Mouse (Mus musculus) intestine, postnatal 0 days (tissue): ENCODE measurements around the gene Nudt2. TPM values are rescaled to one million over a fixed set of nuclear protein-coding genes. Genes with fewer than 3 reads are reported as not detected.

Experiments used
- ATAC-seq: fragments of 200-750 bp; cut with Nextera tagmentation; 2 replicates; pipeline ENCODE4 v1.8.0; 2017; ENCODE audit warnings: mild to moderate bottlenecking, moderate TSS enrichment, moderate library complexity
- H3K27ac ChIP-seq: fragments of 300-500 bp; sonication (generic); 2 replicates; pipeline ENCODE4 v1.5.1; 2014; ENCODE audit warnings: mild to moderate bottlenecking, low read depth, low read length, moderate library complexity
- H3K27me3 ChIP-seq: fragments of 300-500 bp; sonication (generic); replicated peaks from 2 replicates; pipeline ENCODE4 v1.6.1; 2014; ENCODE audit warnings: low read length, mixed read lengths; ENCODE audit not compliant: control insufficient read depth, insufficient read depth
- H3K36me3 ChIP-seq: fragments of 300-500 bp; sonication (generic); 2 replicates; pipeline ENCODE4 v1.6.1; 2014; ENCODE audit warnings: mild to moderate bottlenecking, moderate library complexity; ENCODE audit not compliant: control insufficient read depth, insufficient read depth
- H3K4me1 ChIP-seq: fragments of 300-500 bp; sonication (generic); replicated peaks from 2 replicates; pipeline ENCODE4 v1.6.1; 2014; ENCODE audit warnings: antibody characterized with exemption, low read length, mixed read lengths; ENCODE audit not compliant: control insufficient read depth, insufficient read depth
- H3K4me2 ChIP-seq: fragments of 300-500 bp; sonication (generic); replicated peaks from 2 replicates; pipeline ENCODE4 v1.6.1; 2014; ENCODE audit warnings: low read depth, mild to moderate bottlenecking, moderate library complexity
- H3K4me3 ChIP-seq: fragments of 300-500 bp; sonication (generic); 2 replicates; pipeline ENCODE4 v1.5.1; 2014; ENCODE audit warnings: low read depth, low read length
- H3K9ac ChIP-seq: fragments of 300-500 bp; sonication (generic); 2 replicates; pipeline ENCODE4 v1.6.1; 2014; ENCODE audit warnings: mild to moderate bottlenecking, low read depth, low read length
- H3K9me3 ChIP-seq: fragments of 300-500 bp; sonication (generic); 2 replicates; pipeline ENCODE4 v1.6.1; 2016; ENCODE audit warnings: mixed run types; ENCODE audit not compliant: control insufficient read depth
- CTCF ChIP-seq: sonication (generic); IDR thresholded peaks from 2 replicates; pipeline ENCODE4 v1.5.1; 2016; ENCODE audit warnings: low read depth, mild to moderate bottlenecking, control low read depth, antibody characterized with exemption, moderate library complexity
- WGBS: fragments of 180-500 bp; shearing (Covaris S2); extraction: QIAGEN DNeasy Blood & Tissue Kit; methylation state at CpG from one replicate; pipeline ENCODE4 v1.1.7; 2014; 5-methylcytosine and 5-hydroxymethylcytosine counted together
- polyA plus RNA-seq: library from polyadenylated mRNA; unstranded; fragments of >200 nt; fragmentation: Nextera tagmentation; extraction: Ambion mirVana; gene quantifications from 2 replicates; pipeline ENCODE4 v1.2.1, GENCODE M21; 2015

Gene Nudt2
- polyA plus RNA-seq, 1 experiment from 2014 or later: 34.9 TPM

DNA sequence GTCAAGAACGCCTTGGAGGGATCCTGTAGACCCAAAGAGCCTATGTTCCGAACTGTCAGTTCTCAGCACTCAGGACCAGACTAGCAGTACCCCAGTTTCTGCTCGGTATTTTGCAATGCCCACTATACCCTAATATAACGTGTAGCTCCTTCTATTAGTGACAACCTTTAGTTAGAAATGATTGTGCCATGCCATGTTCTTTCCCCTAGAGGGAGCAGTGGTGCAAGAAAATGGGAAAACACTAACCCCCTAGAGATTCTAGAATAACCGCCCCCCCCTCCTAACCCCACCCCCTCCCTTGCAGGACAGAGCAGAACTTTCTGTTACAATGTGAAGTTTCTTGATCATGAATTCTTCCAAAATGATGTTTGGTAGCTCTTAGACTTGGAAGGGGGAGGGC, 39.4 kb downstream of the Nudt2 start:
- no peak overlapping the region for H3K4me3 ChIP-seq
- no peak overlapping the region for H3K27ac ChIP-seq
- H3K4me2 ChIP-seq: no peak overlapping the region
- WGBS: 74% methylated on average over 5 of the region's 5 CpGs
- no peaks in the 10 kb centered on the region for H3K9me3 ChIP-seq
- TF ChIP-seq CTCF: peak; percentile 54
- peaks cover 9% of the 10 kb centered on the region; the same call in 1 of the 2 replicates for H3K27me3 ChIP-seq
- H3K4me1 ChIP-seq: peaks cover 8% of the 10 kb centered on the region; the same call in 1 of the 2 replicates
- H3K9ac ChIP-seq: no peak overlapping the region
- H3K36me3 ChIP-seq: peaks cover 5% of the 10 kb centered on the region; the same call in 1 of the 2 replicates
- ATAC-seq: no peak

DNA sequence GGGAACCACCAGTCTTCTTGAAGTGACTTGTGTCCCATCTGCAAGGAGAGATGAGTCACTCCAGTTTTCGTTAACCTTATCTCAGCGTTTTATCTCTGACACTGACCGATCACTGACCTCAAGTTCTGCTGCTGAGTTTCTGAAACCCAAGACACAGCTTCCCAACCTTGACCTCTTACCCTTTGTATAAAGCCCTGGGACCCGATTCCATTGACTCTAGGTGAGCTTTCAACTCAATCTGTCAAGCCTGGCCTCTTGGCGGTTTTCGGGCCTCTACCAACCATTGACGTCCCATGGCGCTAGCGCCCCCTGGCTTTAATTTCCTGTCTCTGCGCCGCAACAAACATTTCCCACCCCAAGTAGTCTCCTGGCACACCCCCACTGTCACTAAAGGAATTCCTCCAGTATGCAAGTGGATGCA, 40.2 kb downstream of the Nudt2 start:
- peak; percentile 63 for TF ChIP-seq CTCF
- Histone ChIP-seq H3K27me3 (peaks cover 4% of the 10 kb centered on the region; the same call in 1 of the 2 replicates), H3K9ac (no peak overlapping the region), H3K4me1 (peaks cover 6% of the 10 kb centered on the region; the same call in 1 of the 2 replicates), H3K4me3 (no peak overlapping the region), H3K4me2 (no peak overlapping the region), H3K9me3 (no peaks in the 10 kb centered on the region), H3K36me3 (no peaks in the 10 kb centered on the region), H3K27ac (no peak overlapping the region)
- ATAC-seq: no peak
- WGBS: 59% methylated on average over 11 of the region's 11 CpGs

DNA sequence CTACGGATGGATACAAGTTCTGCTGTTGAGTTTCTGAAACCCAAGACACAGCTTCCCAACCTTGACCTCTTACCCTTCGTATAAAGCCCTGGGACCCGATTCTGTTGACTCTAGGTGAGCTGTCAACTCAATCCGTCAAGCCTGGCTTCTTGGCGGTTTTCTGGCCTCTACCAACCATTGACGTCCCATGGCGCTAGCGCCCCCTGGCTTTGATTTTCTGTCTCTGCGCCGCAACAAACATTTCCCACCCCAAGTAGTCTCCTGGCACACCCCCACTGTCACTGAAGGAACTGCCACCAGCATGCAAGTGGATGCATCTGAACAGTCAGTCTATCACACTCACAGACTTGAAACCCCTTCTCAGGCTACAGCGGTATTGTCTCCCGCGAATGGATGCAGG, 41.2 kb downstream of the Nudt2 start:
- Histone ChIP-seq H3K27me3 (peaks cover 4% of the 10 kb centered on the region; the same call in 1 of the 2 replicates), H3K4me3 (peak overlapping the region; percentile 50), H3K27ac (no peak overlapping the region), H3K4me1 (peaks cover 6% of the 10 kb centered on the region; the same call in 1 of the 2 replicates), H3K36me3 (no peaks in the 10 kb centered on the region), H3K9me3 (no peaks in the 10 kb centered on the region), H3K4me2 (peak overlapping the region; percentile 94), H3K9ac (no peak overlapping the region)
- peak; percentile 84 for TF ChIP-seq CTCF
- 15% methylated on average over 13 of the region's 13 CpGs for whole genome bisulfite sequencing
- ATAC-seq: no peak

DNA sequence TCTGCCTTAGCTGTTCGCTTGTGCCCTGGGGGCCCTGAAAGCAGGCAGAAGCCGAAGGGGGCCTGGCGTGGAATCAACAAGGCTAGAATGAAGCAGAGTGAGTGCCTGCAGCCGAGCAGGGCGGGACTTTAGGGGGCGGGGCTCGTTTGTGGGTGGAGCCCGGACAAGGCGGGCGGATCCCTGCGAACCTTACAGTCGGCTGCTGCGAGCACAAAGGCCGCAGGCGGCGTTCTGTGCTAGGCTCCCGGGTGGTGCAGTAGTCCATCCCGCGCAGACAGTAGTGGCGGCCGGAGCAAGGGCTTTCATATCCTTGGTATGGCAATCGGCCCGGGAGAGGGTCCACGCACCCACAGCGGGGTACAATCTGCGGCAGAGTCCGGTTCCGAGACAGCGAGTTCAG, 42.0 kb downstream of the Nudt2 start:
- peak; percentile 58 for ATAC-seq
- TF ChIP-seq CTCF: peak; percentile 58
- Histone ChIP-seq H3K36me3 (no peaks in the 10 kb centered on the region), H3K4me2 (peak overlapping the region; percentile 94), H3K9ac (0 out of 2 replicates have a peak overlapping the region, but pooled peaks have one; percentile 40), H3K9me3 (no peaks in the 10 kb centered on the region), H3K27me3 (peaks cover 4% of the 10 kb centered on the region; the same call in 1 of the 2 replicates), H3K4me1 (peaks cover 6% of the 10 kb centered on the region; the same call in 1 of the 2 replicates), H3K4me3 (peak overlapping the region; percentile 50), H3K27ac (no peak overlapping the region)
- under 1% methylated on average over 29 of the region's 29 CpGs for WGBS

DNA sequence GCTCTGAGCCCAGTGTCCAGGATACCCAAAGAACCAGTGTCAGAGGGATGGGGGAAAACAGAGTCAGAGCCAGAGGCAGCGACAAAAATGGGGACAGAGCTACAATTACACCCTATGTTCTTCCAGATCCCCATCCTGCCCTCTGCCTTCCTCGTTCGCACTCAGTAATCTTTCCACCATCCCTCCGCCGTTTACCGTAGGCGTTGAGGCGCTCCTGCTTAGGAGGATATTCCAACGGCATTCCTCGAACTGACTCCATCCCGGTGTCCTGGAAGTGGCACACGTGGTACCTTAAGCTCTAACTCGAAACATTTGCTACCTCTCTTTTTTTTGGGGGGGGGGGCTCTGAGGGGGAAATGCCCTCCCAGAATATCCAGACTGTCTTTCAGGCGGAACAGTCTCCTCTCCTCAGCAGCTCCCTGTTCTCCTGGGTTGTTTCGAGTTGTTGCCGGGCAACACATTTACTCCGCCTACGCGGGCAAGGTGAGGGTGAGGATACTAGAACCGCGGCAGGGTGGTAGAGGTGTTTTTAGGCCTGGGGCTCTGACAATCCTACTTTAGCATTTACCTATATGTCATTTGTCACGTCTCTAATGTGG, 42.5 kb downstream of the Nudt2 start:
- Histone ChIP-seq H3K27me3 (peaks cover 4% of the 10 kb centered on the region; the same call in 1 of the 2 replicates), H3K36me3 (no peaks in the 10 kb centered on the region), H3K4me3 (peak overlapping the region; percentile 50), H3K27ac (no peak overlapping the region), H3K4me1 (peaks cover 6% of the 10 kb centered on the region; the same call in 1 of the 2 replicates), H3K4me2 (peak overlapping the region; percentile 94), H3K9me3 (no peaks in the 10 kb centered on the region), H3K9ac (0 out of 2 replicates have a peak overlapping the region, but pooled peaks have one; percentile 40)
- WGBS: 6% methylated on average over 22 of the region's 22 CpGs
- no peak for TF ChIP-seq CTCF
- no peak for ATAC-seq

DNA sequence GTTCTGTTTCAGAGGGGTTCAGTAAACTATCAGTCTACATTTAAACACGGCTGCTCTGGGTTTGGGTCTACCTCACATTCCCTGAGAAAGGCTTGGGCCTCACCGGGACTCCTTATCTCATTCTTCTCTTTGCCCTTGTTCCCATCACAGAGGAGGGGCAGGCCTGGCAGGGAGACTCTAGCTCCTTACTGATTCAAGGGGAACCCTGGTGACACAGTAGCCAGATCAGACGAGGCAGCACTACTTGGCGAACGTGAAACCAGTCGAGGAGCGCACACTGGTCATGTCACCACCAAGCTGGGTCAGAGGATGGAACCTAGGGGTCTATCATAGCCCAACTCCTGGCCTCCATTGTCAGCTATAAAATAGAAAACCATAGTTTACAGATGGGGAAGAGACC, 43.0 kb downstream of the Nudt2 start:
- no peak overlapping the region for H3K27ac ChIP-seq
- H3K27me3 ChIP-seq: peaks cover 4% of the 10 kb centered on the region; the same call in 1 of the 2 replicates
- no peak overlapping the region for H3K4me2 ChIP-seq
- no peaks in the 10 kb centered on the region for H3K36me3 ChIP-seq
- no peak overlapping the region for H3K4me3 ChIP-seq
- 46% methylated on average over 7 of the region's 7 CpGs for WGBS
- ATAC-seq: no peak
- H3K9me3 ChIP-seq: no peaks in the 10 kb centered on the region
- peaks cover 6% of the 10 kb centered on the region; the same call in 1 of the 2 replicates for H3K4me1 ChIP-seq
- H3K9ac ChIP-seq: no peak overlapping the region
- TF ChIP-seq CTCF: no peak
